Mouse (Mus musculus) erythroid progenitor cell, adult 5-6 weeks (primary cell): ENCODE measurements around the gene 4933425L06Rik. TPM values are rescaled to one million over a fixed set of nuclear protein-coding genes. Genes with fewer than 3 reads are reported as not detected.

Experiments
- ATAC-seq: replicated peaks from 2 replicates; pipeline ENCODE4 v1.8.0; 2016; ENCODE audit warnings: moderate number of reproducible peaks, mild to moderate bottlenecking, moderate TSS enrichment, inconsistent platforms; ENCODE audit not compliant: poor library complexity, low FRiP score, severe bottlenecking
- total RNA-seq, 2 experiments: library from RNA; stranded (forward) in 1 of 2; stranded (reverse) in 1 of 2; fragments of 150-400 nt in 1 of 2; fragments of 186-747, 209-891 nt in 1 of 2; gene quantifications; 2 replicates each; pipeline versions ENCODE4 v1.2.3 to v1.2.4; 2015 to 2017; ENCODE audit warnings: low replicate concordance in 2 of 2

Gene 4933425L06Rik
- total RNA-seq, 2 experiments from 2014 or later, result not detected

GRCm38 (mm10) chr13:105130080-105130479, 48.2 kb downstream of the 4933425L06Rik start:
- 0 out of 2 replicates have a peak, but pooled peaks have one; percentile 57 for ATAC-seq

DNA sequence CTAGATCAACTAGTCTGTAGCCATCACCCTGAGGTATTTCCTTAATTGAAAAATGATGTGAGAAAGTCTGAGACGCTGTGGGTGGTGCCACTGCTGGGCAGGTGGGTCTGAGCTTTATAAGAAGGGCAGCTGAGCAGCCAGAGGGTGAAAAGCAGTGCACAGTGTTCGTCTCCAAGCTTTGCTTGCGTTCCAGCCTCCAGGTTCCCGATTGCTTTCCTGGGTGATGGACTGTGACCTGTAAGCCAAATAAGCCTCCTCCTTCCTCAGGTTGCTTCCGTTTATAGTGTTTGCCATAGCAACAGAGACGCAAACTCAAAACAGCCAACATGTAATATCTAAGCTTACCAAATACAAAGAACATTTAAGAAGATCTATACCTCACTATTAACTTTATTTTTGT, 50.4 kb downstream of the 4933425L06Rik start:
- no peak for ATAC-seq

DNA sequence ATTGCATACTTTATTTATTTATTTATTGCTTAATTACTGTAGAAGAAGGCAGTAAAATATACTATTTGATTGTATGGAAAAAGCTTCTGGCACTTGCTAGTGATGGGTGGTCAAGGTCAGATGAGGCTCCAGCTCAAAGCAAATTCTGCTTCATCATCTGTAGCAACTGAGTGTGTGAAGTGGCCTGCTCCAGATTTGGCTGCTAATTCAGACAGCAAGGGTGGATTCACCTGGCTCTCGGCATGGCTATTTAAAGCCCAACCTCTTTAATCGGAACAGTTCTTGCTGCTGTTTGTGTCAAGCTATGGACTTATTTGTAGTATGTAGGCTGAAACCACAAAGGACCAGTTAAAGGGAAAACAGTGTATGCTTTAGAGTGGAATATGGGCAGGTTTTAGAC, 50.9 kb downstream of the 4933425L06Rik start:
- ATAC-seq, result no peak

GRCm38 (mm10) chr13:105134397-105134796, 52.5 kb downstream of the 4933425L06Rik start:
- no peak for ATAC-seq

DNA sequence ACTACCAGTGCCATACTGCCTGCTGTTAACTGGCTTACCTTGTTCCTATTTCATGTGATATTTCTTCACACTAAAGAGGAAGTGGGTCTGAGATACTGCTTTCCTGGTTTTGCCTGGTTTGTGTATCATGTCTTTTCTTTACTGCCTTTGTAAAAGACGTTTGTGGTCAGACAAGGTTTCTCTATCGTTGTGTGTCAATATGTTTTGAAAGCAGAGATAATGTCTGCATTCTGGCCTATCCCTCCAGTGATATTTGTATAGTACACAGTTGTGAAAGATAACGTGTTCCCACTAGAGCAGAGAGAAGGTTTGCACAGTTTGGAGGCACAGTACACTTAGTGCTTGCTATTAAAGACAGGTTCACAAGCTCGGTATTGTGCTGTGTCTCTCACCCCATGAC, 58.0 kb downstream of the 4933425L06Rik start:
- ATAC-seq, result no peak

- no peak for ATAC-seq
Observed at GRCm38 (mm10) chr13:105146827-105147226, 64.9 kb downstream of the 4933425L06Rik start.

GRCm38 (mm10) chr13:105147795-105148418, 66.0 kb downstream of the 4933425L06Rik start:
- ATAC-seq, result no peak

GRCm38 (mm10) chr13:105150006-105150405, 68.1 kb downstream of the 4933425L06Rik start:
- no peak for ATAC-seq

DNA sequence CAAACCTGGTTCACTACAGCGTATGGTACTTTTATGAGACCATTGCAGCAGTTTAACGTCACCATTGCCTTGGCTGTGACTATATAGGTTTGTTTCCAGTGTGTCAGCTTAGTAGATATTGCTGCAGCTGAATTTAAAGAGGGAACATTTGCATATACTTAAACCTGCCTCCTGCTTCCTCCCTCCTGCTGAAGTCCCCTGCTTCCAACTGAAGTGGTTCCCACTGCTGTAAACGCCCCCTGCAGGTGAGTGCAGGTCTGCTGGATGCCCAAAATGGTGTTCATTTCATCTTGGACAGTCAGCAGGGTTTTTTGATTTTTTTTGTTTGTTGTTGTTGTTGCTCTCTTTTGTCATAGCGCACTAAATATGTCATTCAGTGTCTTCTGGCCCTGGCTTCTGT, 72.0 kb downstream of the 4933425L06Rik start:
- no peak for ATAC-seq

- no peak for ATAC-seq
Observed at GRCm38 (mm10) chr13:105165441-105165840, 83.5 kb downstream of the 4933425L06Rik start.

Other genes with a start within 250 kb of the 4933425L06Rik start
- gene Shisal2b, start 218.2 kb upstream of the 4933425L06Rik start, total RNA-seq (2015; ENCODE audit: low replicate concordance), result not detected in 2 replicates
- gene Shisal2b, start 218.2 kb upstream of the 4933425L06Rik start, total RNA-seq (2017; ENCODE audit: low replicate concordance), result not detected in 2 replicates
- 0.72 and 0.84 TPM in 2 replicates for gene Rgs7bp, start 27.2 kb upstream of the 4933425L06Rik start, total RNA-seq (2015; ENCODE audit: low replicate concordance)
- 0.51 TPM in 1 of 2 replicates, not detected in the other for gene Rgs7bp, start 27.2 kb upstream of the 4933425L06Rik start, total RNA-seq (2017; ENCODE audit: low replicate concordance)
- 1.3 TPM in 1 of 2 replicates, not detected in the other for gene Rnf180, start 212.7 kb downstream of the 4933425L06Rik start, total RNA-seq (2015; ENCODE audit: low replicate concordance)
- 0.13 TPM in 1 of 2 replicates, not detected in the other for gene Rnf180, start 212.7 kb downstream of the 4933425L06Rik start, total RNA-seq (2017; ENCODE audit: low replicate concordance)